Mouse (Mus musculus): ENCODE data around the gene Tpo.

Tpo gene

GRCm38 (mm10) chr12:30077056-30077455 is 55.4 kb downstream of the Tpo start:
- DNase-seq (ENCODE audit: low read depth, low spot score): no peak

- no peak for DNase-seq (ENCODE audit: low read depth, low spot score)
These were observed 56.1 kb downstream of the Tpo start for GRCm38 (mm10) chr12:30076316-30076715.

GRCm38 (mm10) chr12:30069321-30069720 is 63.1 kb downstream of the Tpo start:
- no peak for DNase-seq (ENCODE audit: low read depth, low spot score)

- DNase-seq (ENCODE audit: low read depth, low spot score): no peak
These were observed 64.6 kb downstream of the Tpo start for GRCm38 (mm10) chr12:30067806-30068205.

GRCm38 (mm10) chr12:30062118-30062505 is 70.3 kb downstream of the Tpo start:
- DNase-seq (ENCODE audit: low read depth, low spot score): peak; percentile 60

- peak; percentile 74 for DNase-seq (ENCODE audit: low read depth, low spot score)
These were observed 70.8 kb downstream of the Tpo start for GRCm38 (mm10) chr12:30061503-30062117.

- DNase-seq (ENCODE audit: low read depth, low spot score): no peak
These were observed 74.4 kb downstream of the Tpo start for GRCm38 (mm10) chr12:30058044-30058443.

GRCm38 (mm10) chr12:30054761-30055540 is 77.5 kb downstream of the Tpo start:
- DNase-seq (ENCODE audit: low read depth, low spot score): no peak

- DNase-seq (ENCODE audit: low read depth, low spot score): peak; percentile 54
These were observed 82.2 kb downstream of the Tpo start for GRCm38 (mm10) chr12:30050235-30050634.

- DNase-seq (ENCODE audit: low read depth, low spot score): no peak
These were observed 82.6 kb downstream of the Tpo start for GRCm38 (mm10) chr12:30049818-30050217.

- no peak for DNase-seq (ENCODE audit: low read depth, low spot score)
These were observed 83.6 kb downstream of the Tpo start for GRCm38 (mm10) chr12:30048848-30049247.

- peak; percentile 51 for DNase-seq (ENCODE audit: low read depth, low spot score)
These were observed 92.3 kb downstream of the Tpo start for GRCm38 (mm10) chr12:30040150-30040549.

GRCm38 (mm10) chr12:30039565-30039964 is 92.9 kb downstream of the Tpo start:
- peak; percentile 47 for DNase-seq (ENCODE audit: low read depth, low spot score)

GRCm38 (mm10) chr12:30036569-30037055 is 95.8 kb downstream of the Tpo start:
- no peak for DNase-seq (ENCODE audit: low read depth, low spot score)

GRCm38 (mm10) chr12:30035841-30036568 is 96.4 kb downstream of the Tpo start:
- DNase-seq (ENCODE audit: low read depth, low spot score): no peak

- no peak for DNase-seq (ENCODE audit: low read depth, low spot score)
These were observed 97.0 kb downstream of the Tpo start for GRCm38 (mm10) chr12:30035406-30035805.

GRCm38 (mm10) chr12:30034681-30035080 is 97.7 kb downstream of the Tpo start:
- no peak for DNase-seq (ENCODE audit: low read depth, low spot score)

GRCm38 (mm10) chr12:30030571-30030970 is 101.9 kb downstream of the Tpo start:
- no peak for DNase-seq (ENCODE audit: low read depth, low spot score)

- no peak for DNase-seq (ENCODE audit: low read depth, low spot score)
These were observed 103.3 kb downstream of the Tpo start for GRCm38 (mm10) chr12:30029111-30029510.

GRCm38 (mm10) chr12:30027721-30028340 is 104.6 kb downstream of the Tpo start:
- DNase-seq (ENCODE audit: low read depth, low spot score): no peak

GRCm38 (mm10) chr12:30024264-30024825 is 108.1 kb downstream of the Tpo start:
- no peak for DNase-seq (ENCODE audit: low read depth, low spot score)

GRCm38 (mm10) chr12:30023491-30023890 is 108.9 kb downstream of the Tpo start:
- DNase-seq (ENCODE audit: low read depth, low spot score): no peak
